Mouse (Mus musculus): ENCODE data around the gene Aff4.

DNA sequence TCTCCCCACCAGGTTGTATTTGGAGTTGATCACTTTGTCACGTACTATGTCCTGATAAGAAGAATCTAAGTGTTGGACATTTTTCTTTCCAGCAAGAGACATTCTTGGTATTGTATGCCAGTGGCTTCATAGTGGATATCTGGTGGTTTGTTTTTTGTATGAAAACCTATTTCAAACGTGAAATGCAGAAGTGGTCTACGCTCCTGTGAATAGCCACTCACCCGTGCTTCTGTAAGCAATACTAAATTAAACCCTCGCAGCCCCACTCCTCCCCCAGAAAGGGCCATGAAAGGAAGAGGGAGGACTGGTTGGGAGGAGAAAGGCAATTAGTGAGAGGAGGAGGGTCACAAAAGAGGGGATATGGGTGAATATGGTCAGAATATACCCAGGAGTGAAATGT, 7.9 kb upstream of the Aff4 start:
- TF ChIP-seq GATA1 (IDR thresholded peaks at IDR 0.05; ENCODE audit: low read length) = no peak
- no peak for TF ChIP-seq TAL1 (IDR thresholded peaks at IDR 0.05; ENCODE audit: low read length)

All from erythroblast, embryonic 14.5 days (primary cell).